Mouse (Mus musculus) CH12.LX (cell line): Measurements from ENCODE around the gene C330021F23Rik.

ENCODE experiments used
- CTCF ChIP-seq, 2 experiments: IDR thresholded peaks in 1 of 2; conservative IDR thresholded peaks in 1 of 2; 2 replicates each; pipeline ENCODE4 v1.5.1; 2011 to 2012; ENCODE audit warnings: low read depth in 2 of 2, low read length in 2 of 2, improper control_type of control experiment in 1 of 2, inconsistent platforms in 1 of 2, mild to moderate bottlenecking in 1 of 2, moderate library complexity in 1 of 2
- E2F4 ChIP-seq: IDR thresholded peaks from 2 replicates; pipeline ENCODE4 v1.6.1; 2011; ENCODE audit warnings: low read depth, low read length, improper control_type of control experiment; ENCODE audit not compliant: insufficient replicate concordance
- EP300 ChIP-seq: IDR thresholded peaks from 2 replicates; pipeline ENCODE4 v1.6.1; 2011; ENCODE audit warnings: low read length, improper control_type of control experiment
- ETS1 ChIP-seq: conservative IDR thresholded peaks from 2 replicates; pipeline ENCODE4 v1.6.1; 2012; ENCODE audit warnings: low read depth, mild to moderate bottlenecking, inconsistent platforms, low read length, improper control_type of control experiment, moderate library complexity
- GABPA ChIP-seq: IDR thresholded peaks from 2 replicates; pipeline ENCODE4 v1.6.1; 2012; ENCODE audit warnings: low read depth, low read length, improper control_type of control experiment, inconsistent platforms; ENCODE audit not compliant: insufficient replicate concordance
- MAZ ChIP-seq: IDR thresholded peaks from 2 replicates; pipeline ENCODE4 v1.6.1; 2012; ENCODE audit warnings: low read depth, mild to moderate bottlenecking, inconsistent platforms, low read length, improper control_type of control experiment, moderate library complexity
- MEF2A ChIP-seq: IDR thresholded peaks from 2 replicates; pipeline ENCODE4 v1.6.1; 2014; ENCODE audit warnings: low read depth, mild to moderate bottlenecking, inconsistent platforms, low read length, improper control_type of control experiment, borderline replicate concordance
- MXI1 ChIP-seq: IDR thresholded peaks from 2 replicates; pipeline ENCODE4 v1.6.1; 2011; ENCODE audit warnings: mild to moderate bottlenecking, low read depth, low read length, improper control_type of control experiment
- NRF1 ChIP-seq: IDR thresholded peaks from 2 replicates; pipeline ENCODE4 v1.6.1; 2014; ENCODE audit warnings: low read depth, mild to moderate bottlenecking, inconsistent platforms, low read length, improper control_type of control experiment, moderate library complexity
- POLR2A ChIP-seq: IDR thresholded peaks from 2 replicates; pipeline ENCODE4 v1.6.1; 2011; ENCODE audit warnings: low read depth, mild to moderate bottlenecking, improper control_type of control experiment, low read length
- RAD21 ChIP-seq: IDR thresholded peaks from 2 replicates; pipeline ENCODE4 v1.6.1; 2011; ENCODE audit warnings: low read depth, mild to moderate bottlenecking, low read length, improper control_type of control experiment, moderate library complexity
- TCF12 ChIP-seq: IDR thresholded peaks from 2 replicates; pipeline ENCODE4 v1.6.1; 2014; ENCODE audit warnings: low read depth, mild to moderate bottlenecking, inconsistent platforms, low read length, improper control_type of control experiment
- ZKSCAN1 ChIP-seq: IDR thresholded peaks from 2 replicates; pipeline ENCODE4 v1.6.1; 2012; ENCODE audit warnings: low read depth, inconsistent platforms, low read length, improper control_type of control experiment, borderline replicate concordance
- ZMIZ1 ChIP-seq: IDR thresholded peaks from 2 replicates; pipeline ENCODE4 v1.6.1; 2012; ENCODE audit warnings: low read depth, mild to moderate bottlenecking, inconsistent platforms, low read length, improper control_type of control experiment

DNA sequence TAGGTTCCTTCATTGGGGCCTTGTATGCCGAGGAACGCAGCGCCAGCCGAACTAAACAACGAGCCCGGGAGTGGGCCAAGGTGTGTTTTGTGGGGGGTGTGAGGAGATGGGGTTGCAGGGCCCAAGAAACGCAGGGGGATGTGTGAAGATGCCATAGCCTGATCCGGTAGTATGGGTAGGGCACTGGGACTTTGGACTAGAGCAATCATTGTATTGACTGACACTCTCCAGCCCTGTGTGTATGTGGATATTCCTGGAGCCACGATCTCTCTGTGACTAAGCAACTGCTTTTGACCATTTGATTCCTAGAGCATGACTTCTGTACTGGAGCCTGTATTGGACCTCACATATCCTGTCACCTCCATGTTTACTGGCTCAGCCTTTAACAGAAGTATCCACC is 30.9 kb upstream of the C330021F23Rik start:
- no peak for TF ChIP-seq MEF2A
- TF ChIP-seq ETS1 = no peak
- no peak for TF ChIP-seq EP300
- TF ChIP-seq ZKSCAN1 = no peak
- no peak for TF ChIP-seq TCF12
- TF ChIP-seq GABPA = no peak
- TF ChIP-seq E2F4 = no peak
- no peak for TF ChIP-seq MAZ
- no peak for TF ChIP-seq CTCF (conservative IDR thresholded peaks at IDR 0.05 in 1 of 2, IDR thresholded peaks at IDR 0.05 in 1 of 2; ENCODE audit: low read depth in 2 of 2, low read length in 2 of 2)
- no peak for TF ChIP-seq POLR2A
- no peak for TF ChIP-seq ZMIZ1
- no peak for TF ChIP-seq RAD21
- no peak for TF ChIP-seq NRF1
- TF ChIP-seq MXI1 = no peak
